Mouse (Mus musculus): ENCODE measurements around the gene Scn1b.

The Scn1b gene

DNA sequence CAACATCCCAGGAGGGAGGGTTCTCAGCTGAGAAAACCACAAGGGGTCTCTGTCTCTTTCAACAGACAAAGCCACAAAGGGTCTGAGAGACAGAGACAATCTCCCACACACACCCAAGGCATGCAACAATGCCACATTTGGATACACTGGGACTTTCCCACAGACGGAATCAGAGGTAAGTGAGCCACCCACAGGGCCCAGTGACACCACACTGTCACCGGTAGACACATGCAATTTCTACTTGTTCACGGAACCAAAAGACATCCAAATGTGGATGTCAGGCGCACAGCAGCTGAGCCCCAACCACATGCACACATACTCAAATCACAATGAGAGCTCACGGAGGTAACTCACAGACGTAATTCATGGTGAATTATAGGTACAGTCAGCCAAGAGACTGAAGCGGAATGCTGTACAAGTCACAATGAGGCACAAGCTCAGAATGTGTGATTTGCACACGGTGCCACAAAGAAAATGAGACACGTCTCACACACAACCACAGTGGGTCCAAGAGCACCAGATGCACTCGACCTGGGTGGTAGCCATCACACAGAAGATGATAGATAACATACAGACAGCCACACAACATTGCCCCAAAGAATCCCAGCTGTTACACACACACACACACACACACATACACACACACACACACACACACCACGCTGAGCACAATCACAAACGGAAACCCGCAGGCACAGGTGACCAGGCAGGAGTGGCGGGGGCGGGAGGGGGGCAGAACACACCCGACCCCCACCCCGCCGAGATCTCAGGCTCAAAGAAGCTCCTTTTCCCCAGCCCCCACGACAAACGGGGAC is 23.2 kb upstream of the Scn1b start:
- DNase-seq (ENCODE audit: low read depth, low spot score), result peak; percentile 72

DNA sequence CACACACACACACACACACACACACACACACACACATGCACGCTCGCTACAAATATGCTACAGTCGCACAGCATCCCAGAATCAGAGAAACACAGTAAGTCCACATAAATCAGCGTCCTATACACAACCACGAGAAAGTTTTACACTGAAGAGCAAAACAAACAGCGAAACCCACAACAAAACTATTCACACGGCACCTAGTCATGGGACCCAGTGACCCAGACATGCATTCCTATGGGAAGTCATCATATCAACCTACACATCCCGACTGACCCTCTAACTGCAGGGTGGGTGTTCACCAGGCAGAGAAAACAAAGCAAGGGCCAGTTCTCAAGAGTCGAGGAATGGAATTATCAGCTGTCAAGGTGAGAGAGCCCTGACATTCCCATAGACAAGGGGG is 22.5 kb upstream of the Scn1b start:
- no peak for DNase-seq (ENCODE audit: low read depth, low spot score)

DNA sequence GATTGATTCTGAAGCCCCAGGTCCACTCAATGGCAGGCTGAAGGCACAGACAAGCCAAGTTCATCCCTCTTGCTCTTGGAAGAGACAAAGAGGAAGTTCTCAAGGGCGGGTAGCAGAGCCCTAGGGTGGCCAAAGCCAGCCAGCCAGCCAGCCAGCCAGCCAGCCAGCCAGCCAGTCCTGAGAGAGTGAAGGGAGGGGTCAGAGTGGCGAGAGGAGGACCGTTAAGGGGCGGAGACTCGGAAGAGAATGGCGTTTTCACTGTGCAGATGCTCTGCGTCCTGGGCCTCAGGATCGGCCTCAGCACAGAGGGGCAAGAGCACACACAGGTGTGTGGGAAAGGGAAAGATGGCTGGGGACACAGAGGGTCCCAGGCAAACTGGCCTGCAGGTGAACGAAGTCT is 22.0 kb upstream of the Scn1b start:
- DNase-seq (ENCODE audit: low read depth, low spot score), result peak; percentile 82

DNA sequence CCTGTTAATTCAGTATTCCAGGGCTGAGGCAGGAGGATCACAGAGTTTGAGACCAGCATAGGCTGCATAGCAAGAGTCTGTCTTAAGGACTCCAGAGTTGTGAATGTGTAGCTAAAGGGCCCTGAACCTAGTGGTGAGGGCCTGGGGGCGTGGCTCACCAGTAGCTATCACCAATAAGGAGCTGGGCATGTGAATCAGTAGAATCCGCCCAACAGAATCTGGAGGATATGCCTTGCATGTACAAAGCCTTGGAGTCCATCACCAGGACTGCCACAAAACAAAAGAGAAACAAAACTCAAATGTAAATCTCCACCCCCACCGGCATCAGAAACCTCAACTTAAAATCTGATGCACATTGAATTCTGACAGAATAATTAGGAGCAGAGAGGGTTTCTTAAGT is 21.3 kb upstream of the Scn1b start:
- DNase-seq (ENCODE audit: low read depth, low spot score), result peak; percentile 30

DNA sequence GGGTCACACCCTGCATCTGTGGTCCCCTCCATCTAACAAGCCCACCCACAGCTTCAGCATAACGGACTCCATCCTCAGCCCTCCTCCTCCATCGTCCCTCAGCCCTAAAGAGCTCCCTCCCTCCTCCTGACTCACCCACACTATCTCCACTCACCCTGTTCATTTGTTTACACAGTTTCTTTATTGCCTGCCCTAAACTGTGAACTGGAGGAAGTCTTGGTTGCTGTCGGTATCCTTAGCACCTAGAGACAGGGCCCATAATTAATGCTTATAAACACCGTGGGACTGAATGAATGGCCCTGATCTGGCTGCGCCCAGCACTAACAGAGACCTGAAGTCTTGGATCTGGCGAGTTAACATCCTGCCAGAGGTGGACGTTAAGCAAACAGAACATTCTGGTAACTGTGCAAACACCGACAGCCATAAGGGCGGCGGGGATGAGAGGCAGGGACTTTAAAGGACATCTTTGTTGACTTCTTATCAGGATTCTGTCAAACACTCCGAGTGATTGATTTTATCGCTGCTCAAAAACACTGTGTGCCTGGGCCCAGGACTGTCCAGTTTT is 18.9 kb upstream of the Scn1b start:
- no peak for DNase-seq (ENCODE audit: low read depth, low spot score)

DNA sequence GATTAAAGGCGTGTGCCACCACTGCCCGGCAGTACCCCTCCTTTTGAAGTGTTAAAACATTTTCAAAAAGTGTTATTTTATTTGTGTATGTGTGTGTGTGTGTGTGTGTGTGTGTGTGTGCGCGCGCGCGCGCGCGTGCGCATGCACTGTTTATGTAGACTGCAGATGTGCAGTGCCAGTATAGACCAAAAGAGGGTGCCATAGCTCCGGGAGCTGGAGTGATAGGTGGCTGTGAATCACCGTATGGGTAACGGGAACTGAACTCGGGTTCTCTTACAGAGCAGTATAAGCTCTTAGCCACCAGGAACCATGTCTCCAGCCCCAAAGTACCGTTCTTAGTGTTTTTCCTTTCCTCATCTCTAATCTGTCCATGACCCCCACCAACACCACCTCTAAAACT is 18.1 kb upstream of the Scn1b start:
- no peak for DNase-seq (ENCODE audit: low read depth, low spot score)

DNA sequence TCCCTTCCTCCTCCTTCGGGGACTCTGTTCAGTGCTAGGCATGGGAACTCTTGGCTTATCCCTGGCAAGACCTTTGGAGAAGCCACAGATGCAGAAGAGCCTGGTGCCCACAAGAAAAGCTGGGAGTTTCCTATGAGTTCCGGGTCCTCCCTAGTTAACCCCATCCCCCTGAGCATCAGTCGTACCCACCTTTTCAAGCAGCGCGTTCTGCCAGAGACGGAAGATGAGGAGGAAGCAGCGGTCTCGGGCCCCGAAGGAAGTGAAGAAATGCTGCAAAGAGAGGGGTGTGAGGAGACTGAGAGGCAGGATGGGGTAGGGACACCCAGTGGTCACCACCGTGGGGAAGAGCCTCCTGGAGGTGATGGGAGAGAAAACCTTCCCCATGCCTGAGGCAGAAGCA is 14.1 kb upstream of the Scn1b start:
- no peak for DNase-seq (ENCODE audit: low read depth, low spot score)

DNA sequence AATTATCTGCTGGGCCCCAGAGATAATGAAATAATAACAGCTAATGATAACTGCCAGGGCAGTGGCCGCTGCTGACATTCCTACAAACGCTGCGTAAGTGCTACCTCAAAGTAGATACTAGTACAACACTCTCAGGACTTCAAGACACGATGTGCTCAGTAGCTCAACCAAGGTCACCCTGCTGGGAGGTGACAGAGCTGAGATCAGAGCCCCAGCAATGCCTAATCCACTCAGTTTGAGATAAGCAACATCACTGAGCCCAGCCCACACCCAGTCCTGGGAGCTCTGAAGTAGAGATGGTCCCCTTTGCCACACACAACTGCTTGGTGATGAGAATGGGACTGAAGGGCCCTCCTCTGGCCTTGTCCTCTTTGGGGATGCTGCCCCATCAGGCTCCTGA is 13.5 kb upstream of the Scn1b start:
- DNase-seq (ENCODE audit: low read depth, low spot score), result no peak

DNA sequence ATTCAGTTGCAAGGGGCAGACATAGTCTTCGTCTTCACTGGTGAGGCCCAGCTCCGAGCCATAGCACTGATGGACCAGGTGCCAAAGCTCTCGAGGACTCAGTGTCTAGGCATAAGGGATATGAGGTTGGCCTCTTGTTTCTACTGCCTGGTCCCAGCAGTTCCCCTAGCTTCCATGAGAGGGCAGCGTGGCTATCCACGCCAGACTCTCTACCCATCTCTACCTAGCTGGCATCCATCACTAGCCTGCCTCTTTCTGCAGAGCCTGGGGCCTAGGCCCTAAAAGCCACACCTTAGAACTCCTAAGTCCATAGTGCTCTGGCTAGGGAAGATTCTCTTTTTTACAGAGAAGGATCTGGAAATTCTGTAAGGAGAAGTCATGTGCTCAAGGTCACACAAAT is 13.0 kb upstream of the Scn1b start:
- peak; percentile 80 for DNase-seq (ENCODE audit: low read depth, low spot score)

DNA sequence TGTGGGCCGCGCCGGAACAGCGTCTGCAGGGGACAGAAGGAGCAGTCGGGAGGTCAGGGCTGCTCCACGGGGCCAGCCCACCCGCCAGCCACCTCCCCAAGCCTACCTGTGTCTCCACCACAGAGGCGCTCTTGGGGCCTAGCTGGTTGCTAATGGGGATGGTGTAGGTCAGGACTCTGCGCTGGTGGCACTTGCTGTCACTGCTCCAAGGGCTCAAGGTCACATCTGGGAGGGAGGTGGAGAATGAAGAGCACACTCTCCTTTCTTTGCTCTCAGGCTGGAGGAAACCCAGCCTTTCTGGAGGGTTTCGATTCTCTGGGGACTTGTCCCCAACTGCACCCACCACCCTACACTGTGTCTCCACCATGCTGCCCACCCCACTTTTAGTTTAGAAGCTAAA is 8.9 kb upstream of the Scn1b start:
- DNase-seq (ENCODE audit: low read depth, low spot score), result no peak

DNA sequence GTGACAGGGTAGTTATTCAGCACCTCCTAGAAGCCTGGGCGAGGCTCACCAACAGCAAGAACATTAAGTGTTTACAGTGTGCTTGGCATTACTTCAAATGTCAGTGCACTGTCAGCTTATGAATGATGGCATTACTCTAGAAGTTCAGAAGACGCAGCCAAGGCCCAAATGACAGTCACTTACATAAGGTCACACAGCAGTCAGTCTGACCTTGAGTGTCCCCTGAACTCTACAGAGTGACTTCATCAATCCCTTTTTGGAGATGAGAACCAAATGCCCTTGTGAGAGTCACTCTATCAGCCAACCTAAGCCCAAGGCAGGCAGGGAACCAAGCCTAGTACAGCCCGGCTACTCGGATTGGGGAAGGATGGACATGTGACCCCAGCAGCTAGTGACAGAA is 5.1 kb upstream of the Scn1b start:
- no peak for DNase-seq (ENCODE audit: low read depth, low spot score)

DNA sequence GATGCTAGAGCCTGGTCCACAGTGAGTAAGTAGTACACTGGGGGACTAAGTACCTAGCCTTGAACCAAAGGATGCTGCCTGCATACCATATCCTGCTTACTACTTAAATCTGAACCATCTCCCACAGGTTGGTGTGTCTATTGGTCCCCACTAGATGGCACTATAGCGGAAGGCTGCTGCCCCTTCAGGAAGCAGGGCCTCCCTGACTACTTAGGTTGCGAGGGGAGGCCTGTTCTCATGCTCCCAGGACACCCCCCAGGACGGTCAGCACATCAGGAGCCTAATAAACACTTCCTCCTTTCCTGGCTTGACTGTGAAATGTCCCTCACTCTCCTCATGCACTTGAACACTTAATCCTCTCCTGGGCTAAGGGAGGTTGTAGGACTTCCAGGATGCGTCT is 4.0 kb upstream of the Scn1b start:
- peak; percentile 88 for DNase-seq (ENCODE audit: low read depth, low spot score)

DNA sequence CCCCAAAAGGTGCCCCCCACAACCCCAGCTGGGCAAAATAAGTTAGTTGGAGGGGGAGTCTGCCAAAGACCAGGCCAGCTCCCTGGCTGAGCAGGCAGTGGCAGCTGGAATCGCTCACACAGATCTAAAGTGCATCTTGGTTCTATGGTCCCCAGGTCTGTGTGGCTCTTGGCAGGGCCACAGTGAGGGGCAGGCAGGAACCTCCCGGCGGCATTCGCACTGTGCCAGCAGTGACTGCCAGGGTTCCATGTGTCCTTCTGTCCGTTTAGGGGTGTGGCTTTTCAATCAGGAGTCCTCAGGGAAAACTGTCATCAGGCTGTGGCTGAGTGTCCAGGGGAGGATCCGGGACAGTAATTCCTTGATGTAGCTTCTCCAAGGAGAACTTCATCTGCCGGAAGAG is 3.4 kb upstream of the Scn1b start:
- DNase-seq (ENCODE audit: low read depth, low spot score), result no peak

DNA sequence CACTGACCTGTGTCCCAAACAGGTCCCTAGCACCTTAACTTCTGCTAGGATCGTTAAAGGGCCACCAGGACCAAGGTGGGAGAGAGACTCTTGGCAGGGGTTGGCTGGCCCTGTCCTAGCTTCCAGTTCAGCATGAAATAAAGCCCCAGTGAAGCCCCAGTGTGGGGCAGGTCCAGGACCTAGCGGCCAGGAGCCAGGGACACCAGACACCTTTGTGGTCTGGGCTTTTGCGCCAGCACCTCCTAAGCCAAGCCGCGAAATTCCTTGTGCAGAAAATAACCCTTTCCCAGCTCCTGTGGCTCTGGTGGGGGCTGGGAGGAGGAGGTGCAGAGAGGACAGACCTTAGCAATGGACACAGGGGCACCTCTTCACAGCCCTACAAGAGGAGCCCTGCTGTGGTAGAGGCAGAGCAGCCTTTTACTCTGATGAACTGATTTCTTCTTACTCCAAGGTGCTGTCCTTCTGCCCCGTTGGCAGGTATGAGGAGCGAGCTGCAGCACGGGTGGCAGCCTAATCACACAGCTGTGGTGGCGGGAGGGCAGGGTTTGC is 1.4 kb upstream of the Scn1b start:
- DNase-seq (ENCODE audit: low read depth, low spot score), result no peak

DNA sequence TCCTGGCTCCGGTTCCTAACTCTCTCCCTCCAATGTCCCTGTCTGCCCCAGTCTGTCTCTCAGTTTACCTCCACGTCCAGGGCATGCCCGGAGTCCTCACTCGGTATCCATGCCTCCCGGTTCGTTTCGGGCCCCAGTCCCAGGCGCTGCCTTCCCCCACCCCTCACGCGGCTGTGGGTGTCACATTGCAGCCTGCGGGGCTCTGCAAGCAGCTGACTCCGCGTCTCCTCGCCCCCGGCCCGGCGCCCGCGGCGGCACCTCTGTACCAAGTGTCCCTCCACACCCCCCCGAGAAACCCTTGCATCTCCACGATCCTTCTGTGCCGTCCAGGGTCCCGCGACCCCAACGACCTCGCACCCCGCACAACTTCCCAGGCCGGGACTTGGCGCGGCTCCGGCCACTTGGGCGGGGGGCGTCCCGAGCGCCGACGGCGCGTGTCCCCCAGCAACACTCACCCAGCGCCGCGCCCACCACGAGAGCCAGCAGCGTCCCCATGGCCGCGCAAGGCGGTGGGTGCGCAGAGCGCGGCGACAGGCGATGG is 522 bp downstream of the Scn1b start:
- peak; percentile 67 for DNase-seq (ENCODE audit: low read depth, low spot score)

DNA sequence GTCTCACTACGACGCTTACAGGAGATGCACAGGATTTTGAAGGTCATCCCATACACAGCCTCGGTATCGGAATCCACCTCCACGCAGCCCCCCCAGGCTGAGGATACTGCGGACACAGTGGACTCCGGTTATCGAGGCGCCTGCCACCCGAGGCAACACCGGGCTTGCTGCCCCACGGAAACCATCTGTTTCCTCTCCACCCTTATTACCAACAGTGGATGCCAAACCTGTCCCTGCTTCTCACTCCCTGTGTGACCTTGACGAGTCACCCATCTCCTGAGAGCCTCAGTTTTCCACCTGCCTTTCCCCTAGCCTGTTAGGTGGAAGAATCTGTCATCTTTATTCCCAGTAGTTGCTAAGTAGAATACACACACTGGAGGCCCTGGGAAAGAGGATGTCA is 1.7 kb downstream of the Scn1b start:
- peak; percentile 92 for DNase-seq (ENCODE audit: low read depth, low spot score)

DNA sequence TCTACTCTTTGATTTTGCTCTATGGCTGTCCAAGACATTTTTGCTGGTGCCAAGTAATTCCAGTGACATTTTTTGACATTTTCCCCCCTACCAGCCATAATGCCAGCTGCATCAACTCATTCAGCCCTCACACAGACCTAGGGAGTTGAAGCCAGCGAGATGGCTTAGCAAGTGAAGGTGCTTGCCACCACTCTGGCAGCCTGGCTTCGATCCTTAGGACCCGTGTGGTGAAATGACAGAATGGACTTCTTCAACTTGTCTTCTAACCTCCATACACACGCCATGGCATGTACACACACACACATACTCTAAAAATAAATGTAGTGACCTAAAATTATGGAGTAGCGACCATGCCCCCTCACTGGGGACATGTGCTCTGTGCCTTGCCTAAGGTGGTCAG is 2.4 kb downstream of the Scn1b start:
- no peak for DNase-seq (ENCODE audit: low read depth, low spot score)

DNA sequence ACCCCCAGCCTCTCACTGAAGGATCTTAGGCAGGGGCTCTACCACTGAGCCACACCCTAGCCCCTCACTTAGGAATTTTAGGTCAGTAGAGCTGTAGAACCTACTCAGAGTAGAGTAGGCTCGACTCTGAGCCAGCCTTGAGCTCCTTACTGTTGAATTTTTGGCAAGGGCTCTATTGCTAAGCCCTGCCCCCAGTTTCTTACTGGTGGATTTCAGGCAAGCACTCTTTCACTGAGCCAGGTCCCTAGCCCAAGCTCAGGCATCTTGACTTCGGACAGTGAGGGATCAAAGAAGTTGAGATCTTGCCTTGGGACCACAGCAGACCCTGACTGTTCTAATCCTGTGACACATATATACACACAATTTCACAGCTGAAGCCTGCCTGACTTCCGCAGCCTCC is 3.1 kb downstream of the Scn1b start:
- DNase-seq (ENCODE audit: low read depth, low spot score), result peak; percentile 84

DNA sequence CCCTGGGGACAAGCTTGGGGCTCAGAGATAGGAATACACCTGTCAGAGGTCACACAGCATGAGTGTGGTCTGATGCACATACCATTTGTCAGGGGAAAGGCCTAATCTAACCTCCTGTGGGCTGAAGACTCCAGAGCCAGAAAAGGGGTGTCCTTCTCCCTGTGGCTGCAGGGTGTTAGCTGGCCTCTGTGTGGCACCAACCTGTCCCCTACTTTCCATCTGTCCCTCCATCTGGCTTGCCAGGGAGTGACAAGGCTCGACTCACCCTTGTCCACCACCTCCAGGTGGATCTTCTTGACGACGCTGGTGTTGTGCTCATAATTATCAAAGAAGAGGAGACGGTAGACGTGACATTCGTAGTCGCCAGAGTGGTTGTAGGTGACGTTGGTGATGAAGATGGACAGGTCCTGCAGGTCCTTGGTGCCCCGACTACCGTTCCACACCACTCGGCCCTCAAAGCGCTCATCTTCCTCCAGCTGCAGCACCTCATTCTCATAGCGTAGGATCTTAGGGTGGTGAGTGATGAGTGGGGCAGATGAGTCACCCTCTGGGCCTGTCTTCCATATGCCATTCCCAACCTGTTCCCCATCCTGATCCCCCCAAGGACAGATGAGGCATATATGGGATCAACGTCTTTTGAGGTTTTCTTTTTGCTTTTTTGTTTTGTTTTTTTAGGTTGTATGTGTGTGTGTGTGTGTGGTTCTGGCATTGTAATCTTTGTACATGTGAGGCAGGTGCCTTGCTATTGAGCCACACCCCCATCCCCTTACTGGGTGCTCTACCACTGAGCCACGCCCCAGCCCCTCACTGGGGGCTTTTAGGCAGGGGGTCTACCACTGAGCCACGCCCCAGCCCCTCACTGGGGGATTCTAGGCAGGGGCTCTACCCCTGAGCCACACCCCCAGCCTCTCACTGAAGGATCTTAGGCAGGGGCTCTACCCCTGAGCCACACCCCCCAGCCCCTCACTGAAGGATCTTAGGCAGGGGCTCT is 3.9 kb downstream of the Scn1b start:
- peak; percentile 97 for DNase-seq (ENCODE audit: low read depth, low spot score)

DNA sequence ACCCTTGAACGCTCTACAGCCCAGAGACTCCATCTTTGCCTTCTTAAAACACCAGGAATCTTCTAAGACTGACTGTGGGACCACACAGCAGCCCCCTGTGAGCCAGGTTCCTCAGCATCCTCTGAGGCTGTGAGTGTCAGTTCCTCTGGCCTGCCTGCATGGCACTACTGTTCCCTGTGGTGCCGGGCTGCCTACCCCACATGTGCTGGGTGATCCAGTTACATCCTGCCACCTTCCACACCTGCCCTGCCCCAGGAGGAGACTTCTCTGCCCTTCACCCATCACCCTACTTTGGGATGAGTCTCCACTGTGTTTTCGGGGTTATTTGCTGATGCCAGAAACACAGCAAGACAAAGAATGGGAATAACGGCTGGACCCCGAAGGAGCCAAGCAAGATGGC is 7.2 kb downstream of the Scn1b start:
- DNase-seq (ENCODE audit: low read depth, low spot score), result no peak

DNA sequence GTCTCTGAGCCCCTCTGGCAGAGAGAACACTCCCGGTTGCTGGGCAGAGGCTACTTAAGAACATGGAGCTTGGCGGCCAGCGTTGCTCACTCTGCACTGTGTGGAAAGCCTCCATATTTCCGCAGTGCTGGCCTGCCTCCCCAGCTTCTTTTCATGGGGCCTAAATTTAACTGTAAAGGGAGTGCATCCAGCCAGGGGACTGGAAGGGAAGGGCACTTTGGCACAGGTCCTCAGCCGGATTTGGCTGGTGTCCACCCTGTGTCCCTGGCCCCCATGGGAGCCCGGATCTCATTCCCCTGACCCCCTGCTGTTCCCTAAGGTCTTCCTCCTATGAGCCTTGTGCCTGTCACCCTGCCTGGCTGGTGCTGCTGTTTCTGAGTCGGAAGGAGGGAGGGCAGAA is 8.3 kb downstream of the Scn1b start:
- peak; percentile 77 for DNase-seq (ENCODE audit: low read depth, low spot score)

DNA sequence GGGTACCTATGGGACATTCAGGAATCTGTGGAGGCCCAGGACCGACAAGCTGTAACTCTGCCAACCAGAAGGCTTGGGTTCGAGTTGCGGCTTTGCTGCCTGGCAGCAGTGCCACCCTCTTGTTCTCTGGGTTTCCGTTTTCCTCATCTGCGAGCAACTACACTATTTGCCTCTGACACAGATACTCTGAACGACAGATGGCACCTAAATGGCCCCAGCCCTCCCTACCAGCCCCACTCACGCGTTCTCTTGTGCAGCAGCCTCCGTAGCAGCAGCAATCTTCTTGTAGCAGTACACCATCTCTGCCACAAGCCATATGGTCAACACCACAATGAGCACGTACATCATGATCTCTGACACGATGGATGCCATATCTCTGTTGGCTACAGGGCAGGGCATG is 9.3 kb downstream of the Scn1b start:
- DNase-seq (ENCODE audit: low read depth, low spot score), result peak; percentile 87
